Mouse (Mus musculus): Measurements from ENCODE around the gene Bcar3. TPM values are rescaled to one million over a fixed set of nuclear protein-coding genes. Genes with fewer than 3 reads are reported as not detected.
A peak's percentile ranks its signal among the peaks of the same experiment; 100 is the strongest.

Gene Bcar3
- total and polyA plus RNA-seq, 2 experiments from 2014 or later = 6.3 to 23.8 TPM

GRCm38 (mm10) chr3:122516327-122516695 is 222.4 kb downstream of the Bcar3 start:
- peaks cover 29% of the 10 kb centered on the region for H3K4me1 ChIP-seq (ENCODE audit: insufficient read depth, low read length)
- H3K36me3 ChIP-seq (ENCODE audit: insufficient read depth, low read length) = no peaks in the 10 kb centered on the region
- H3K9me3 ChIP-seq (ENCODE audit: low read length) = no peaks in the 10 kb centered on the region
- no peak overlapping the region for H3K27ac ChIP-seq
- H3K4me3 ChIP-seq (ENCODE audit: low read length) = no peak overlapping the region
- WGBS = 87% methylated on average over 3 of the region's 3 CpGs
- no peak overlapping the region for H3K4me2 ChIP-seq (ENCODE audit: low read depth, low read length)
- no peak for TF ChIP-seq CTCF (IDR thresholded peaks at IDR 0.05; ENCODE audit: low read depth)
- DNase-seq (ENCODE audit: low spot score) = no peak
- H3K27me3 ChIP-seq (ENCODE audit: insufficient read depth, low read length) = no peaks in the 10 kb centered on the region
- ATAC-seq = no peak
- H3K9ac ChIP-seq (replicated peaks; ENCODE audit: low read length) = no peak overlapping the region

GRCm38 (mm10) chr3:122517726-122518125 is 223.8 kb downstream of the Bcar3 start:
- no peak for TF ChIP-seq CTCF (IDR thresholded peaks at IDR 0.05; ENCODE audit: low read depth)
- no peak overlapping the region for H3K4me2 ChIP-seq (ENCODE audit: low read depth, low read length)
- H3K27me3 ChIP-seq (ENCODE audit: insufficient read depth, low read length) = no peaks in the 10 kb centered on the region
- H3K9me3 ChIP-seq (ENCODE audit: low read length) = no peaks in the 10 kb centered on the region
- 43% methylated on average over 4 of the region's 4 CpGs for whole genome bisulfite sequencing
- peaks cover 29% of the 10 kb centered on the region for H3K4me1 ChIP-seq (ENCODE audit: insufficient read depth, low read length)
- ATAC-seq = peak; percentile 63
- no peak overlapping the region for H3K9ac ChIP-seq (replicated peaks; ENCODE audit: low read length)
- no peak overlapping the region for H3K27ac ChIP-seq
- peak; percentile 53 for DNase-seq (ENCODE audit: low spot score)
- no peaks in the 10 kb centered on the region for H3K36me3 ChIP-seq (ENCODE audit: insufficient read depth, low read length)
- H3K4me3 ChIP-seq (ENCODE audit: low read length) = no peak overlapping the region

- TF ChIP-seq CTCF (IDR thresholded peaks at IDR 0.05; ENCODE audit: low read depth) = no peak
- WGBS = 17% methylated on average over 9 of the region's 9 CpGs
- H3K4me2 ChIP-seq (ENCODE audit: low read depth, low read length) = no peak overlapping the region
- H3K9ac ChIP-seq (replicated peaks; ENCODE audit: low read length) = no peak overlapping the region
- H3K36me3 ChIP-seq (ENCODE audit: insufficient read depth, low read length) = no peaks in the 10 kb centered on the region
- no peaks in the 10 kb centered on the region for H3K27me3 ChIP-seq (ENCODE audit: insufficient read depth, low read length)
- peak; percentile 52 for ATAC-seq
- peak; percentile 69 for DNase-seq (ENCODE audit: low spot score)
- no peaks in the 10 kb centered on the region for H3K9me3 ChIP-seq (ENCODE audit: low read length)
- peaks cover 29% of the 10 kb centered on the region for H3K4me1 ChIP-seq (ENCODE audit: insufficient read depth, low read length)
- no peak overlapping the region for H3K4me3 ChIP-seq (ENCODE audit: low read length)
- peak overlapping the region; percentile 36; the same call in 1 of the 2 replicates for H3K27ac ChIP-seq
Measured at GRCm38 (mm10) chr3:122518231-122518736, 224.3 kb downstream of the Bcar3 start.

- DNase-seq (ENCODE audit: low spot score) (peak; percentile 51), ATAC-seq (peak; percentile 14; the same call in 1 of the 2 replicates)
- Histone ChIP-seq H3K4me3 (ENCODE audit: low read length) (no peak overlapping the region), H3K9ac (replicated peaks; ENCODE audit: low read length) (no peak overlapping the region), H3K4me1 (ENCODE audit: insufficient read depth, low read length) (peaks cover 29% of the 10 kb centered on the region), H3K27ac (peak overlapping the region; percentile 36; the same call in 1 of the 2 replicates), H3K27me3 (ENCODE audit: insufficient read depth, low read length) (no peaks in the 10 kb centered on the region), H3K4me2 (ENCODE audit: low read depth, low read length) (no peak overlapping the region), H3K36me3 (ENCODE audit: insufficient read depth, low read length) (no peaks in the 10 kb centered on the region), H3K9me3 (ENCODE audit: low read length) (no peaks in the 10 kb centered on the region)
- no peak for TF ChIP-seq CTCF (IDR thresholded peaks at IDR 0.05; ENCODE audit: low read depth)
- WGBS = 36% methylated on average over 13 of the region's 13 CpGs
Measured at GRCm38 (mm10) chr3:122519082-122519481, 225.1 kb downstream of the Bcar3 start.

- H3K27ac ChIP-seq = no peak overlapping the region
- H3K4me1 ChIP-seq (ENCODE audit: insufficient read depth, low read length) = peaks cover 29% of the 10 kb centered on the region
- H3K4me3 ChIP-seq (ENCODE audit: low read length) = no peak overlapping the region
- ATAC-seq (no peak), DNase-seq (ENCODE audit: low spot score) (no peak)
- H3K36me3 ChIP-seq (ENCODE audit: insufficient read depth, low read length) = no peaks in the 10 kb centered on the region
- H3K27me3 ChIP-seq (ENCODE audit: insufficient read depth, low read length) = no peaks in the 10 kb centered on the region
- WGBS = 87% methylated on average over 3 of the region's 3 CpGs
- H3K9me3 ChIP-seq (ENCODE audit: low read length) = no peaks in the 10 kb centered on the region
- H3K9ac ChIP-seq (replicated peaks; ENCODE audit: low read length) = no peak overlapping the region
- no peak for TF ChIP-seq CTCF (IDR thresholded peaks at IDR 0.05; ENCODE audit: low read depth)
- no peak overlapping the region for H3K4me2 ChIP-seq (ENCODE audit: low read depth, low read length)
Measured at GRCm38 (mm10) chr3:122520365-122520764, 226.4 kb downstream of the Bcar3 start.

GRCm38 (mm10) chr3:122520875-122521274 is 226.9 kb downstream of the Bcar3 start:
- H3K27me3 ChIP-seq (ENCODE audit: insufficient read depth, low read length) = no peaks in the 10 kb centered on the region
- ATAC-seq (no peak), DNase-seq (ENCODE audit: low spot score) (no peak)
- H3K27ac ChIP-seq = no peak overlapping the region
- no peak overlapping the region for H3K4me3 ChIP-seq (ENCODE audit: low read length)
- no peak for TF ChIP-seq CTCF (IDR thresholded peaks at IDR 0.05; ENCODE audit: low read depth)
- no peak overlapping the region for H3K9ac ChIP-seq (replicated peaks; ENCODE audit: low read length)
- no peaks in the 10 kb centered on the region for H3K9me3 ChIP-seq (ENCODE audit: low read length)
- H3K4me1 ChIP-seq (ENCODE audit: insufficient read depth, low read length) = peaks cover 29% of the 10 kb centered on the region
- H3K4me2 ChIP-seq (ENCODE audit: low read depth, low read length) = no peak overlapping the region
- WGBS = 95% methylated on average over 4 of the region's 4 CpGs
- no peaks in the 10 kb centered on the region for H3K36me3 ChIP-seq (ENCODE audit: insufficient read depth, low read length)

GRCm38 (mm10) chr3:122521294-122521693 is 227.4 kb downstream of the Bcar3 start:
- Histone ChIP-seq H3K36me3 (ENCODE audit: insufficient read depth, low read length) (no peaks in the 10 kb centered on the region), H3K27ac (no peak overlapping the region), H3K27me3 (ENCODE audit: insufficient read depth, low read length) (no peaks in the 10 kb centered on the region), H3K4me1 (ENCODE audit: insufficient read depth, low read length) (peaks cover 29% of the 10 kb centered on the region), H3K9ac (replicated peaks; ENCODE audit: low read length) (no peak overlapping the region), H3K4me2 (ENCODE audit: low read depth, low read length) (no peak overlapping the region), H3K4me3 (ENCODE audit: low read length) (no peak overlapping the region), H3K9me3 (ENCODE audit: low read length) (no peaks in the 10 kb centered on the region)
- ATAC-seq (no peak), DNase-seq (ENCODE audit: low spot score) (no peak)
- 63% methylated on average over 1 of the region's 1 CpGs for WGBS
- TF ChIP-seq CTCF (IDR thresholded peaks at IDR 0.05; ENCODE audit: low read depth) = no peak

All from hindbrain, postnatal 0 days (tissue).